Mouse (Mus musculus): ENCODE measurements around the gene Szrd1. TPM values are rescaled to one million over a fixed set of nuclear protein-coding genes. Genes with fewer than 3 reads are reported as not detected.

The Szrd1 gene
- polyA plus RNA-seq, 1 experiment from 2014 or later = 28.6 TPM

GRCm38 (mm10) chr4:141076761-141077506 lies 62.6 kb downstream of the Szrd1 start:
- TF ChIP-seq CTCF (IDR thresholded peaks at IDR 0.05; ENCODE audit: low read depth) = no peak

DNA sequence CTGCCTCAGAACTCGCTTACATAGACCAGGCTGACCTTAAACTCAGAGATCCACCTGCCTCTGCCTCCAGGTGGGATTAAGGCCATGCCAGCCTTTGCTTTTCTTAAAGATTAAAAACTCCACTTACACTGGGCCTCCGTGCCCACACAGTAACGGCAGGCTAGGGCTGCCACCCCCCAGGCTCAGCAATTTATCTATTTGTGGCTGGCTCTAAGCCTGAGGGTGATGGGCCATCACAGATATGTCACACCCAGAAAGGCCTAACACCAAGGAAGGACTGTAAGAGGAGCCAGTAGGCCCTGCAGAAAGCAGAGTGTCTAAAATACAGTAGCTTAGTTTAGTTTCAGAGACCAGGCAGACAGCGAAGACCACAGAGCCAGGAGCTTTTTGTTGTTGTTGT lies 65.5 kb downstream of the Szrd1 start:
- 84% methylated on average over 4 of the region's 4 CpGs for WGBS
- H3K9me3 ChIP-seq (ENCODE audit: control insufficient read depth, low read length) = no peaks in the 10 kb centered on the region

More at GRCm38 (mm10) chr4:141076761-141077506, 62.6 kb downstream of the Szrd1 start:
- Histone ChIP-seq H3K9me3 (ENCODE audit: control insufficient read depth, low read length) (no peaks in the 10 kb centered on the region), H3K36me3 (ENCODE audit: control insufficient read depth, insufficient read depth, low read length) (peaks cover 6% of the 10 kb centered on the region; the same call in 1 of the 2 replicates), H3K4me2 (replicated peaks; ENCODE audit: low read depth) (peak overlapping the region; percentile 95), H3K4me1 (replicated peaks; ENCODE audit: control insufficient read depth, insufficient read depth) (0 out of 2 replicates have a peak, but pooled peaks cover 2% of the 10 kb centered on the region), H3K9ac (ENCODE audit: low read length) (peak overlapping the region; percentile 89), H3K27ac (replicated peaks) (peak overlapping the region; percentile 61), H3K4me3 (ENCODE audit: low read depth, low read length) (peak overlapping the region; percentile 89), H3K27me3 (ENCODE audit: control insufficient read depth, insufficient read depth, low read length) (no peaks in the 10 kb centered on the region)
- WGBS = 62% methylated on average over 17 of the region's 17 CpGs
- no peak for ATAC-seq (ENCODE audit: low FRiP score, low TSS enrichment)
- DNase-seq (ENCODE audit: low spot score) = no peak

DNA sequence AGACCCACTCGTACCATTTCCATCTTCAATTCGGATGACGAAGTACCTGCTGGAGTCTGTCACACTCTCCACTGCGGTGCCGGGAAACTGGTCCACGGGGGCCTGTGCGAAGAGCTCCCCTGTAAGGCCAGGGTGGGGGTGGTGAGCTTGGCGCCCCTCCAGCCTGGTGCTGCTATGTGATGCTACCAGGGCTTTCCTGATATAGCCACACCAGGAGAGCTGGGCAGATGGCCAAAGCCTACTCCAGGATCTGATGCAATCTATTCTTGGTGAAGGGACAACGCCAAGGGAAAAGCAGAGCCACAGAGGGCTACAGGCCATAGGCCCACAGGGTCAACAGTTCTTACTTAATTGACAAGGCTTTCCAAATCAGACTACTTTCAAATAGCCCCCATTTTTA lies 65.9 kb downstream of the Szrd1 start:
- no peak overlapping the region for H3K4me3 ChIP-seq (ENCODE audit: low read depth, low read length)
- H3K9ac ChIP-seq (ENCODE audit: low read length) = 0 out of 2 replicates have a peak overlapping the region, but pooled peaks have one; percentile 27
- peaks cover 23% of the 10 kb centered on the region for H3K36me3 ChIP-seq (ENCODE audit: control insufficient read depth, insufficient read depth, low read length)
- 75% methylated on average over 9 of the region's 9 CpGs for WGBS
- TF ChIP-seq CTCF (IDR thresholded peaks at IDR 0.05; ENCODE audit: low read depth) (no peak), EP300 (optimal IDR thresholded peaks at IDR 0.05) (no peak)
- H3K4me1 ChIP-seq (replicated peaks; ENCODE audit: control insufficient read depth, insufficient read depth) = 0 out of 2 replicates have a peak, but pooled peaks cover 2% of the 10 kb centered on the region
- H3K9me3 ChIP-seq (ENCODE audit: control insufficient read depth, low read length) = no peaks in the 10 kb centered on the region
- no peak for ATAC-seq (ENCODE audit: low FRiP score, low TSS enrichment)
- H3K4me2 ChIP-seq (replicated peaks; ENCODE audit: low read depth) = no peak overlapping the region
- DNase-seq (ENCODE audit: low spot score) = no peak
- no peaks in the 10 kb centered on the region for H3K27me3 ChIP-seq (ENCODE audit: control insufficient read depth, insufficient read depth, low read length)
- no peak overlapping the region for H3K27ac ChIP-seq (replicated peaks)

More for the DNA sequence above, 65.5 kb downstream of the Szrd1 start:
- Histone ChIP-seq H3K4me3 (ENCODE audit: low read depth, low read length) (no peak overlapping the region), H3K27ac (replicated peaks) (no peak overlapping the region), H3K4me1 (replicated peaks; ENCODE audit: control insufficient read depth, insufficient read depth) (0 out of 2 replicates have a peak, but pooled peaks cover 2% of the 10 kb centered on the region), H3K9ac (ENCODE audit: low read length) (0 out of 2 replicates have a peak overlapping the region, but pooled peaks have one; percentile 27), H3K27me3 (ENCODE audit: control insufficient read depth, insufficient read depth, low read length) (no peaks in the 10 kb centered on the region), H3K36me3 (ENCODE audit: control insufficient read depth, insufficient read depth, low read length) (peaks cover 19% of the 10 kb centered on the region), H3K4me2 (replicated peaks; ENCODE audit: low read depth) (no peak overlapping the region)
- TF ChIP-seq EP300 (optimal IDR thresholded peaks at IDR 0.05) = no peak
- no peak for TF ChIP-seq CTCF (IDR thresholded peaks at IDR 0.05; ENCODE audit: low read depth)
- ATAC-seq (ENCODE audit: low FRiP score, low TSS enrichment) (no peak), DNase-seq (ENCODE audit: low spot score) (no peak)

GRCm38 (mm10) chr4:141072502-141072901 lies 67.1 kb downstream of the Szrd1 start:
- TF ChIP-seq CTCF (IDR thresholded peaks at IDR 0.05; ENCODE audit: low read depth) = no peak
- Histone ChIP-seq H3K4me2 (replicated peaks; ENCODE audit: low read depth) (no peak overlapping the region), H3K4me1 (replicated peaks; ENCODE audit: control insufficient read depth, insufficient read depth) (0 out of 2 replicates have a peak, but pooled peaks cover 2% of the 10 kb centered on the region), H3K9ac (ENCODE audit: low read length) (no peak overlapping the region), H3K4me3 (ENCODE audit: low read depth, low read length) (no peak overlapping the region), H3K27me3 (ENCODE audit: control insufficient read depth, insufficient read depth, low read length) (no peaks in the 10 kb centered on the region), H3K36me3 (ENCODE audit: control insufficient read depth, insufficient read depth, low read length) (peaks cover 35% of the 10 kb centered on the region), H3K9me3 (ENCODE audit: control insufficient read depth, low read length) (no peaks in the 10 kb centered on the region), H3K27ac (replicated peaks) (no peak overlapping the region)
- no peak for DNase-seq (ENCODE audit: low spot score)
- ATAC-seq (ENCODE audit: low FRiP score, low TSS enrichment) = no peak
- 85% methylated on average over 11 of the region's 11 CpGs for WGBS

- Histone ChIP-seq H3K36me3 (ENCODE audit: control insufficient read depth, insufficient read depth, low read length) (peaks cover 49% of the 10 kb centered on the region), H3K27ac (replicated peaks) (no peak overlapping the region), H3K4me1 (replicated peaks; ENCODE audit: control insufficient read depth, insufficient read depth) (no peaks in the 10 kb centered on the region), H3K4me3 (ENCODE audit: low read depth, low read length) (no peak overlapping the region), H3K4me2 (replicated peaks; ENCODE audit: low read depth) (no peak overlapping the region), H3K9me3 (ENCODE audit: control insufficient read depth, low read length) (no peaks in the 10 kb centered on the region), H3K27me3 (ENCODE audit: control insufficient read depth, insufficient read depth, low read length) (no peaks in the 10 kb centered on the region), H3K9ac (ENCODE audit: low read length) (no peak overlapping the region)
- 64% methylated on average over 4 of the region's 4 CpGs for WGBS
- TF ChIP-seq CTCF (IDR thresholded peaks at IDR 0.05; ENCODE audit: low read depth) (peak; percentile 92), EP300 (optimal IDR thresholded peaks at IDR 0.05) (no peak)
- ATAC-seq (ENCODE audit: low FRiP score, low TSS enrichment) (peak; percentile 1; the same call in 1 of the 2 replicates), DNase-seq (ENCODE audit: low spot score) (peak; percentile 68)
These were observed 69.8 kb downstream of the Szrd1 start for GRCm38 (mm10) chr4:141069731-141070130.

DNA sequence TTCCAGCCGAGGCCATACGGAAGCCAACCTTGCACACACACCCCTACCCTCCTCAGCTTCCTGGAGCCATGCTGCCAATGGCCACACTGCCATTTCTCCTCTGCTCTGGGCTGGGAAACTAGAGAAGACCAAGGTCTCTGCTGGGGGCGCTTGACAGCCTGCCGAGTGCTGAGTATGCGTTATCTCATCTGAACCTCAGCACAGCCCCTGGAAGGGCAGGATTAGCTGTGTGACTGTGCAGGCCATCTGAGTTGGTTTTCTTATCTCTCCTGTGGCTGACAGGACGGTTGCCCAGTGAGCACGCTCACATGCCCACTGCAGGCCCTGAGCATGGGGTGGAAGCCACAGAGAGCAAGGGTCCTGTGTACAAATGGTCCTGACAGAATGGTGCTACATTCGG lies 70.9 kb downstream of the Szrd1 start:
- 88% methylated on average over 8 of the region's 8 CpGs for WGBS
- H3K4me1 ChIP-seq (replicated peaks; ENCODE audit: control insufficient read depth, insufficient read depth) = no peaks in the 10 kb centered on the region
- H3K4me2 ChIP-seq (replicated peaks; ENCODE audit: low read depth) = no peak overlapping the region
- H3K9me3 ChIP-seq (ENCODE audit: control insufficient read depth, low read length) = no peaks in the 10 kb centered on the region
- DNase-seq (ENCODE audit: low spot score) (no peak), ATAC-seq (ENCODE audit: low FRiP score, low TSS enrichment) (no peak)
- TF ChIP-seq CTCF (IDR thresholded peaks at IDR 0.05; ENCODE audit: low read depth) (no peak), EP300 (optimal IDR thresholded peaks at IDR 0.05) (no peak)
- no peaks in the 10 kb centered on the region for H3K27me3 ChIP-seq (ENCODE audit: control insufficient read depth, insufficient read depth, low read length)
- no peak overlapping the region for H3K27ac ChIP-seq (replicated peaks)
- no peak overlapping the region for H3K9ac ChIP-seq (ENCODE audit: low read length)
- no peak overlapping the region for H3K4me3 ChIP-seq (ENCODE audit: low read depth, low read length)
- peaks cover 49% of the 10 kb centered on the region for H3K36me3 ChIP-seq (ENCODE audit: control insufficient read depth, insufficient read depth, low read length)
